Mouse (Mus musculus): ENCODE measurements around the gene Mau2.

Mau2 gene

GRCm38 (mm10) chr8:69973442-69974161, 68.9 kb downstream of the Mau2 start:
- DNase-seq: peak; percentile 35 to 66

- no peak for DNase-seq
These were observed 69.5 kb downstream of the Mau2 start for GRCm38 (mm10) chr8:69973063-69973441.

- DNase-seq: no peak
These were observed 71.7 kb downstream of the Mau2 start for GRCm38 (mm10) chr8:69970880-69971279.

GRCm38 (mm10) chr8:69967291-69967933, 75.1 kb downstream of the Mau2 start:
- DNase-seq: no peak
